Mouse (Mus musculus): ENCODE data around the gene Pgrmc1. TPM values are rescaled to one million over a fixed set of nuclear protein-coding genes. Genes with fewer than 3 reads are reported as not detected.

Pgrmc1 gene
- total and polyA plus RNA-seq, 3 experiments, result 71.4 to 174 (median 91.4) TPM

DNA sequence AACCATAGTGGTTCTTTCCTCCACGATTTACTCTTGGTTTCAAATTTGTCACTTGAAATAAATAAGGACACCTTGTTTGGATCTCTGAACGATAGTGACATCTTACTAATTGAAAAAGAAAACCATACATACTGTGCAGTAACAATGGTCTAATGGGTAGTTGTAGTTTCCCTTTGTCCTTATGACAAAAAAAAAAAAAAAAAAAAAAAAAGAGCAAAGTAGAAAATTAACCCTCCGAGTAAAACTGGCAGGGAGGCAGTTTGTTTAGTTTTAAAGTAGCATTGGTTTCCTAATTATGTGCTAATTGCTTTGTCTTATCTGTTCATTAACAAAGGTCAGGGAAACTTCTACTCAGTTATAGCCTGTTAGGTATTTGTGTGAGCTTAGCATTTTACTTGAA lies 35.9 kb upstream of the Pgrmc1 start:
- no peaks in the 10 kb centered on the region for H3K27me3 ChIP-seq (replicated peaks)
- in situ Hi-C loops (cut with MboI; ENCODE audit: low pct_ligation_motif_present, low pct_unique_long_range_greater_than_20kb, low sequenced_read_pairs), result no loop called here
- dilution Hi-C loops (cut with MboI; ENCODE audit: extremely low pct_ligation_motif_present, extremely low pct_unique_long_range_greater_than_20kb, low sequenced_read_pairs), result no loop called here
- no peak overlapping the region for H3K27ac ChIP-seq (ENCODE audit: insufficient read depth, low read depth)
- peak overlapping the region; percentile 75; the same call in 1 of the 2 replicates for H3K4me2 ChIP-seq (ENCODE audit: insufficient read depth, low read depth, poor library complexity, severe bottlenecking)
- DNase-seq (ENCODE audit: extremely low read depth), result no peak
- no peaks in the 10 kb centered on the region for H3K4me1 ChIP-seq (ENCODE audit: control insufficient read depth in 1 of 2, insufficient read depth in 2 of 2)
- H3K9me3 ChIP-seq (replicated peaks; ENCODE audit: low read length), result no peaks in the 10 kb centered on the region
- no peaks in the 10 kb centered on the region for H3K36me3 ChIP-seq (replicated peaks in 1 of 2; ENCODE audit: control insufficient read depth in 1 of 2, insufficient read depth in 1 of 2, low read length in 1 of 2)
- H3K9ac ChIP-seq (ENCODE audit: insufficient read depth, low read depth), result peak overlapping the region; percentile 48; the same call in 1 of the 2 replicates
- TF ChIP-seq ETS1 (conservative IDR thresholded peaks at IDR 0.05; ENCODE audit: low read depth, low read length) (no peak), MYC (IDR thresholded peaks at IDR 0.05; ENCODE audit: low read depth, low read length) (no peak), RAD21 (IDR thresholded peaks at IDR 0.05; ENCODE audit: low read depth, low read length) (no peak), ZNF384 (IDR thresholded peaks at IDR 0.05; ENCODE audit: low read depth, low read length) (peak; percentile 62)
- H3K79me2 ChIP-seq (replicated peaks; ENCODE audit: control insufficient read depth, extremely low read depth, insufficient read depth, poor library complexity, severe bottlenecking), result no peaks in the 10 kb centered on the region
- peak overlapping the region in 1 of 3 experiments; percentile 29 for H3K4me3 ChIP-seq (replicated peaks in 1 of 3; ENCODE audit: low read depth in 2 of 3, low read length in 2 of 3, poor library complexity in 1 of 3)

DNA sequence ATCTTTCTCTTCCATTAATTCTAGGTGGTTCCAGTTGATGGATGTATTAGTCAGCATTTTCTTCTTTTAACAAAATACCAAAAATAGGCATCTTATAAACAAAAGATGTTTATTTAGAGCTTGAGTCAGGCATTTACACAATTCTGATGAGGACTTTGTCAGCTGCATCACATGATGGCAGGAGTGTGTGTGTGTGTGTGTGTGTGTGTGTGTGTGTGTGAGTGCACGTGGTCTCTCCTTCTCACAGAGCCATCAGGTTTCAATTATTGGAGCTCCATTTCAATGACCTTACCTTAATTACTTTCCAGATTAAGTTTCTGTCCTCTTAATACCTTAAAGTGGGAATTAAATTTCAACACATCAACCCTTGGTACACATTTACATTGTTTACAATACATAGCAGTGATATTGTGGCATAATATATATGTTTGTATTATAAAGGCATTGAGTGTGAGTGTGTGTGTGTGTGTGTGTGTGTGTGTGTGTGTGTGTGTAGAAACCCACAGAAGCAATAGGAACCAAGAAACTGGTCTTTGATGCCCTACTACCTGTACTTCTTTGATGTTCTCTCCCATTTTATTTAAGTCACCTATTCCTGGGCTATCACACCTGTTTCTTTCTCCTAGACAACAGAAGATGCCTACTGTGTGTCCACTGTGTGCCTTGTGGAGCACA lies 11.2 kb upstream of the Pgrmc1 start:
- Histone ChIP-seq H3K9me3 (replicated peaks; ENCODE audit: low read length) (no peaks in the 10 kb centered on the region), H3K4me2 (ENCODE audit: insufficient read depth, low read depth, poor library complexity, severe bottlenecking) (no peak overlapping the region), H3K27ac (ENCODE audit: insufficient read depth, low read depth) (no peak overlapping the region), H3K36me3 (replicated peaks in 1 of 2; ENCODE audit: control insufficient read depth in 1 of 2, insufficient read depth in 1 of 2, low read length in 1 of 2) (no peaks in the 10 kb centered on the region), H3K4me1 (ENCODE audit: control insufficient read depth in 1 of 2, insufficient read depth in 2 of 2) (peaks cover 0 to 6% of the 10 kb centered on the region in 2 experiments; a peak in 1 of 4 replicates), H3K9ac (ENCODE audit: insufficient read depth, low read depth) (no peak overlapping the region), H3K4me3 (replicated peaks in 1 of 3; ENCODE audit: low read depth in 2 of 3, low read length in 2 of 3, poor library complexity in 1 of 3) (no peak overlapping the region), H3K79me2 (replicated peaks; ENCODE audit: control insufficient read depth, extremely low read depth, insufficient read depth, poor library complexity, severe bottlenecking) (no peaks in the 10 kb centered on the region), H3K27me3 (replicated peaks) (no peaks in the 10 kb centered on the region)
- in situ Hi-C loops (cut with MboI; ENCODE audit: low pct_ligation_motif_present, low pct_unique_long_range_greater_than_20kb, low sequenced_read_pairs), result no loop called here
- TF ChIP-seq UBTF (IDR thresholded peaks at IDR 0.05; ENCODE audit: low read depth, low read length) (no peak), RAD21 (IDR thresholded peaks at IDR 0.05; ENCODE audit: low read depth, low read length) (no peak)
- no peak for DNase-seq (ENCODE audit: extremely low read depth)
- dilution Hi-C loops (cut with MboI; ENCODE audit: extremely low pct_ligation_motif_present, extremely low pct_unique_long_range_greater_than_20kb, low sequenced_read_pairs), result no loop called here

DNA sequence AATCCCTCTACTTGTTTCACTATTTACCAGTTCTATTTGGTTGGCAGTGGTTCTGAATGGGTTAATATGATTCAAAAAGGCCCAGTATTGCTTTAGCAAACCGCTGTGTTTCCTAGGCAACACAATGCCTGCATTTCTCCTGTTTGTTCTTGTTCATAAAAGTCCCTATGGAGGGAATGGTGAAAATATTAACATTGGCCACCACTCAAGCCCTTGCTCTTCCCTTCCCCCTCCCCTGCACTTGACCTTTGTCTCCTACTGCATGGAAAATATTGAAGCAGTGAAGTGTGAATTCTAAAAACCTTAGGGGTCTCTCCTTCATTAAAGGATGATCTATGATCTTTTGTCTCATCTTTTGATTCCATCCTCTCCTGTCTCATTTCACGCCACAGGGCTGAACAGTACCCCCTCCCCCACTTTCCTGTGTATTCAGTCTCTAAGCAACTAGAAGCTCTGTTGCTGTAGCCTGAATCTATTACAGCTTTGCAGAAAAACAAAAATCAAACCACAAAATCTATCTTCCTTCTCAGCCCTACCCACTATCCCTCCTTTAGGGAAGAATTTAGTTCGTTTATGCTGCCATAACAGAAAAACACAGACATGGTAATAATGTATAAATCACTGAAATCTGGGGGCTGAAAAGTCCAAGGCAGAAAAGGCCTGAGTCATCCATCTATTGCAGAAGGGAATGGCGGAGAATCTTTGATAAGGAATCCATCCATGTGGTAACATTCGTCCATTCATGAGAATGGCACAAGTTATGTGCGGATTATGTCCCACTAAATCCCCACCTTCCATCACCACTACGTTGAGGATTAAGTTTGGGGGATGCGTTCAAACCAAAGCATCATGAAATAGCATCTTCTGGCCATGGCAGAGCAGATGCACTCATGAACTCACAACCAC lies 10.4 kb upstream of the Pgrmc1 start:
- H3K27ac ChIP-seq (ENCODE audit: insufficient read depth, low read depth), result no peak overlapping the region
- H3K4me2 ChIP-seq (ENCODE audit: insufficient read depth, low read depth, poor library complexity, severe bottlenecking), result no peak overlapping the region
- H3K4me1 ChIP-seq (ENCODE audit: control insufficient read depth in 1 of 2, insufficient read depth in 2 of 2), result no peaks in the 10 kb centered on the region; a peak in 1 of 4 replicates
- H3K27me3 ChIP-seq (replicated peaks), result no peaks in the 10 kb centered on the region
- DNase-seq (ENCODE audit: extremely low read depth), result no peak
- no peaks in the 10 kb centered on the region for H3K9me3 ChIP-seq (replicated peaks; ENCODE audit: low read length)
- H3K79me2 ChIP-seq (replicated peaks; ENCODE audit: control insufficient read depth, extremely low read depth, insufficient read depth, poor library complexity, severe bottlenecking), result no peaks in the 10 kb centered on the region
- in situ Hi-C loops (cut with MboI; ENCODE audit: low pct_ligation_motif_present, low pct_unique_long_range_greater_than_20kb, low sequenced_read_pairs), result no loop called here
- no peak overlapping the region for H3K4me3 ChIP-seq (replicated peaks in 1 of 3; ENCODE audit: low read depth in 2 of 3, low read length in 2 of 3, poor library complexity in 1 of 3)
- dilution Hi-C loops (cut with MboI; ENCODE audit: extremely low pct_ligation_motif_present, extremely low pct_unique_long_range_greater_than_20kb, low sequenced_read_pairs), result no loop called here
- no peak for TF ChIP-seq JUN (IDR thresholded peaks at IDR 0.05; ENCODE audit: insufficient read depth, low read depth, low read length)
- no peak for TF ChIP-seq POLR2AphosphoS2 (IDR thresholded peaks at IDR 0.05; ENCODE audit: low read depth, low read length)
- TF ChIP-seq CTCF (conservative IDR thresholded peaks at IDR 0.05 in 1 of 2, IDR thresholded peaks at IDR 0.05 in 1 of 2; ENCODE audit: low read depth in 2 of 2, low read length in 2 of 2), result no peak
- no peak for TF ChIP-seq JUND (conservative IDR thresholded peaks at IDR 0.05; ENCODE audit: low read depth, low read length)
- H3K36me3 ChIP-seq (replicated peaks in 1 of 2; ENCODE audit: control insufficient read depth in 1 of 2, insufficient read depth in 1 of 2, low read length in 1 of 2), result no peaks in the 10 kb centered on the region
- H3K9ac ChIP-seq (ENCODE audit: insufficient read depth, low read depth), result no peak overlapping the region
